Mouse (Mus musculus) stomach, postnatal 0 days (tissue): ENCODE results near the gene Vmn2r17. TPM values are rescaled to one million over a fixed set of nuclear protein-coding genes. Genes with fewer than 3 reads are reported as not detected.

ENCODE experiments used
- ATAC-seq: fragments of 200-750 bp; cut with Nextera tagmentation; 2 replicates; pipeline ENCODE4 v1.8.0; 2017; ENCODE audit not compliant: low FRiP score, low TSS enrichment
- DNase-seq: peaks from one replicate; pipeline ENCODE4 v3.0.0-alpha.2; 2016; ENCODE audit warnings: low spot score
- H3K27ac ChIP-seq: fragments of 300-500 bp; sonication (generic); replicated peaks from 2 replicates; pipeline ENCODE4 v1.5.1; 2014; ENCODE audit warnings: mild to moderate bottlenecking, control low read depth
- H3K27me3 ChIP-seq: fragments of 300-500 bp; sonication (generic); 2 replicates; pipeline ENCODE4 v1.6.1; 2014; ENCODE audit warnings: low read length; ENCODE audit not compliant: control insufficient read depth, insufficient read depth
- H3K36me3 ChIP-seq: fragments of 300-500 bp; sonication (generic); 2 replicates; pipeline ENCODE4 v1.6.1; 2014; ENCODE audit warnings: low read length, mixed read lengths; ENCODE audit not compliant: control insufficient read depth, insufficient read depth
- H3K4me1 ChIP-seq: fragments of 300-500 bp; sonication (generic); replicated peaks from 2 replicates; pipeline ENCODE4 v1.6.1; 2014; ENCODE audit warnings: antibody characterized with exemption; ENCODE audit not compliant: control insufficient read depth, insufficient read depth
- H3K4me2 ChIP-seq: fragments of 300-500 bp; sonication (generic); replicated peaks from 2 replicates; pipeline ENCODE4 v1.6.1; 2014; ENCODE audit warnings: low read depth, mild to moderate bottlenecking, control low read depth, moderate library complexity
- H3K4me3 ChIP-seq: fragments of 300-500 bp; sonication (generic); 2 replicates; pipeline ENCODE4 v1.5.1; 2014; ENCODE audit warnings: low read depth, low read length, control low read depth
- H3K9ac ChIP-seq: fragments of 300-500 bp; sonication (generic); 2 replicates; pipeline ENCODE4 v1.6.1; 2014; ENCODE audit warnings: mild to moderate bottlenecking, low read length, control low read depth, mixed read lengths
- H3K9me3 ChIP-seq: fragments of 300-500 bp; sonication (generic); 2 replicates; pipeline ENCODE4 v1.6.1; 2016; ENCODE audit warnings: low read length; ENCODE audit not compliant: control insufficient read depth
- CTCF ChIP-seq: IDR thresholded peaks from 2 replicates; pipeline ENCODE4 v1.5.1; 2016; ENCODE audit warnings: antibody characterized with exemption, low read depth, mild to moderate bottlenecking, moderate library complexity
- EP300 ChIP-seq: optimal IDR thresholded peaks from 2 replicates; pipeline ENCODE3; 2016; ENCODE audit warnings: antibody characterized with exemption
- WGBS: fragments of 180-500 bp; shearing (Covaris S2); extraction: QIAGEN DNeasy Blood & Tissue Kit; methylation state at CpG from one replicate; pipeline ENCODE4 v1.1.7; 2014; 5-methylcytosine and 5-hydroxymethylcytosine counted together
- polyA plus RNA-seq: library from polyadenylated mRNA; unstranded; fragments of >200 nt; fragmentation: Nextera tagmentation; extraction: Ambion mirVana; gene quantifications from 2 replicates; pipeline ENCODE4 v1.2.1, GENCODE M21; 2015

Vmn2r17 gene
- not detected in 2 replicates for polyA plus RNA-seq

- no peaks in the 10 kb centered on the region for H3K27me3 ChIP-seq
- no peaks in the 10 kb centered on the region for H3K36me3 ChIP-seq
- no peak within 1 kb of the TSS for H3K4me2 ChIP-seq
- no peak within 1 kb of the TSS for H3K4me3 ChIP-seq
- no peaks in the 10 kb centered on the region for H3K4me1 ChIP-seq
- DNase-seq (no peak), ATAC-seq (no peak)
- H3K9me3 ChIP-seq, result no peaks in the 10 kb centered on the region
- 52% methylated on average over 2 of the region's 2 CpGs for WGBS
- no peak for TF ChIP-seq EP300
- no peak for TF ChIP-seq CTCF
- H3K27ac ChIP-seq, result no peak within 1 kb of the TSS
- no peak within 1 kb of the TSS for H3K9ac ChIP-seq
Observed at GRCm38 (mm10) chr5:109419388-109419787, at the start of gene Vmn2r17. Gene Vmn2r17, plus strand, starts transcription at chr5:109419688.

- 22% methylated on average over 19 of the region's 21 CpGs for WGBS
- Histone ChIP-seq H3K9ac (no peak overlapping the region), H3K27me3 (no peaks in the 10 kb centered on the region), H3K4me2 (no peak overlapping the region), H3K4me1 (no peaks in the 10 kb centered on the region), H3K27ac (no peak overlapping the region), H3K36me3 (no peaks in the 10 kb centered on the region), H3K4me3 (no peak overlapping the region), H3K9me3 (no peaks in the 10 kb centered on the region)
- DNase-seq (no peak), ATAC-seq (no peak)
- TF ChIP-seq EP300 (no peak), CTCF (no peak)
Observed at GRCm38 (mm10) chr5:109466576-109467506, 47.4 kb downstream of the Vmn2r17 start.

- WGBS, result 9% methylated on average over 1 of the region's 1 CpGs
- no peaks in the 10 kb centered on the region for H3K9me3 ChIP-seq
- DNase-seq (no peak), ATAC-seq (no peak)
- no peak overlapping the region for H3K4me2 ChIP-seq
- H3K27me3 ChIP-seq, result no peaks in the 10 kb centered on the region
- H3K4me3 ChIP-seq, result no peak overlapping the region
- peak; percentile 68 for TF ChIP-seq CTCF
- TF ChIP-seq EP300, result no peak
- no peaks in the 10 kb centered on the region for H3K4me1 ChIP-seq
- H3K9ac ChIP-seq, result no peak overlapping the region
- no peaks in the 10 kb centered on the region for H3K36me3 ChIP-seq
- H3K27ac ChIP-seq, result no peak overlapping the region
Observed at GRCm38 (mm10) chr5:109506729-109507128, 87.2 kb downstream of the Vmn2r17 start.

Other genes starting within 250 kb of the Vmn2r17 start
- gene Vmn2r13, start 227.5 kb upstream of the Vmn2r17 start, polyA plus RNA-seq, result not detected in 2 replicates
- gene Vmn2r14, start 195.0 kb upstream of the Vmn2r17 start, polyA plus RNA-seq, result not detected in 2 replicates
- not detected in 2 replicates for gene Vmn2r15, start 122.0 kb upstream of the Vmn2r17 start, polyA plus RNA-seq
- gene Vmn2r16, start 89.5 kb upstream of the Vmn2r17 start, polyA plus RNA-seq, result not detected in 2 replicates
- 8.7 and 9.9 TPM in 2 replicates for gene Crlf2, start 139.3 kb downstream of the Vmn2r17 start, polyA plus RNA-seq